Mouse (Mus musculus) stomach, postnatal 0 days (tissue): ENCODE measurements at regions not wholly inside any gene's neighbourhood (a gene's known extent, or its start where the extent isn't known, plus 50 kb on each side); places are given as distances from the start of the nearest gene placed in this dataset.

Experiments
- CTCF ChIP-seq: IDR thresholded peaks from 2 replicates; pipeline ENCODE4 v1.5.1; 2016; ENCODE audit warnings: antibody characterized with exemption, low read depth, mild to moderate bottlenecking, moderate library complexity
- EP300 ChIP-seq: optimal IDR thresholded peaks from 2 replicates; pipeline ENCODE3; 2016; ENCODE audit warnings: antibody characterized with exemption

DNA sequence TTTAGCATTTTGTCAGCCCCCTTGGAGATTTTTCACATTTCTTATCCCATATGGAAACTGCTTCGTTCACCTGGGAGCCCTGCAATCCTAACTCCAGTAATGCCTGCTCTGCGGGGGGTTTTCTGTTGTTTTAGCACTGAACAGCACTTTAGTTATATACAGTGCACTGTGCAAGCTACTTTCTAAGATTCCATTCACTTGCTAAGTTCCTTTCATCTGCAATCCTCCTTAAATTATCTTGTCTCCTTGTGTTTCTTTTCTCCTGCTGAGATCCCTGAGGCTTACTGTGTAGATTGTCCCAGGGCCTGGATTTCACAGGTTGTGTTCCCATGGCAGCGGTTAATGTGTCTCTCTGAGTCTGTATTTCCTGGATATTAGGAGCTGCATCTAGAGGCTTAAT, 173.3 kb upstream of the Elac2 start:
- TF ChIP-seq EP300, result no peak
- TF ChIP-seq CTCF, result no peak
